ENCODE assay signal across 32 mouse cellular contexts in the genomic region with DNA sequence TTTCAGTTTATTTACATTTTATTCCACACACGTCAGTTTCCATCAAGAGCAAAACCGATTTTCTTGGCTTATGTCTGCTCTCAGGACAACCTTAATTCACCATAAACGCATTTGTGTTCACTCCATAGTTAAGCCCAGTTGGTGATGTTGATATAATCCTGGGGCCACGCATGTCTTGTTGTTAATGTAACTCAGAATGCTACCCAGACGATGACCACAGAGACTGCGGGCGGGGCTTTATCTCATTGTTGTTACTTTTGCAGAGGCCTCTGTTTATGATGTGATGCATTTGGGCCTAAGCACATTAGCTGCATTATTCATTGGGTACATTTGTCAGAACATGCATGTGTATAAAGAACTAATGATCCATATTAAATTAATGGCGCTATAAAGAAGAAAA. TPM values are rescaled to one million over a fixed set of nuclear protein-coding genes. Genes with fewer than 3 reads are reported as not detected.
"Had no signal": no experiment of that assay in that cellular context is flagged by ENCODE, and none has a peak within 500 bp of the region (broad histone marks: within the 10 kb centered on the region; RNA-seq: fewer than 3 reads in every experiment).

No protein-coding gene starts in this region.

- H3K9ac ChIP-seq: forebrain, postnatal 0 days; heart, embryonic 13.5 days; heart, embryonic 15.5 days; hindbrain, embryonic 13.5 days; hindbrain, embryonic 15.5 days; kidney, embryonic 15.5 days; limb, embryonic 13.5 days; limb, embryonic 15.5 days; liver, embryonic 12.5 days had no signal

- ATAC-seq: forebrain, postnatal 0 days; hindbrain, postnatal 0 days; intestine, embryonic 16.5 days; liver, embryonic 12.5 days had no signal

- H3K4me2 ChIP-seq: heart, embryonic 13.5 days; heart, embryonic 15.5 days; hindbrain, embryonic 13.5 days; hindbrain, embryonic 15.5 days; kidney, embryonic 15.5 days; limb, embryonic 13.5 days; limb, embryonic 15.5 days; liver, embryonic 12.5 days had no signal

- H3K4me1 ChIP-seq: hindbrain, embryonic 15.5 days; liver, embryonic 12.5 days had no signal

- H3K36me3 ChIP-seq: heart, embryonic 13.5 days; heart, embryonic 15.5 days; hindbrain, embryonic 13.5 days; hindbrain, embryonic 15.5 days; kidney, embryonic 15.5 days; limb, embryonic 13.5 days; limb, embryonic 15.5 days; liver, embryonic 12.5 days had no signal

- H3K4me3 ChIP-seq: heart, embryonic 13.5 days; heart, embryonic 15.5 days; hindbrain, embryonic 13.5 days; hindbrain, embryonic 15.5 days; kidney, embryonic 15.5 days; limb, embryonic 13.5 days; limb, embryonic 15.5 days; liver, embryonic 12.5 days had no signal

- DNase-seq: forebrain, postnatal 0 days; gastrocnemius, postnatal 14 days; gastrocnemius, postnatal 36 days; heart, adult 18-20 months; heart, postnatal 14 days; heart, postnatal 36 days; kidney, adult 11 months; kidney, adult 2 months; kidney, adult 9 months; kidney, postnatal 14 days; kidney, postnatal 36 days; layer of hippocampus, adult 9-11 months; layer of hippocampus, postnatal 36 days; left cerebral cortex, postnatal 4 days had no signal

- H3K27ac ChIP-seq: heart, embryonic 13.5 days; heart, embryonic 15.5 days; hindbrain, embryonic 13.5 days; hindbrain, embryonic 15.5 days; hindbrain, postnatal 0 days; kidney, embryonic 15.5 days; kidney, postnatal 0 days; limb, embryonic 13.5 days; limb, embryonic 15.5 days; liver, embryonic 12.5 days had no signal

- H3K9me3 ChIP-seq: heart, embryonic 15.5 days; hindbrain, embryonic 13.5 days; hindbrain, embryonic 15.5 days; kidney, embryonic 15.5 days; limb, embryonic 13.5 days; limb, embryonic 15.5 days; liver, embryonic 12.5 days had no signal

RNA-seq across cellular contexts. Expression of gene Nkx6-1, which starts 19.7 kb away (rescaled TPM):
- total RNA-seq: gastrocnemius, adult 18-20 months; gastrocnemius, adult 8-10 months; gastrocnemius, postnatal 14 days; gastrocnemius, postnatal 36 days; hematopoietic stem cell, adult 5-6 weeks; liver, adult 2 months had no signal
- polyA plus RNA-seq: heart, postnatal 0 days; large intestine, adult 2 months; limb, embryonic 11.5 days; liver, adult 2 months had no signal
